Mouse (Mus musculus): ENCODE measurements around the gene Rhox1.
A peak's percentile ranks its signal among the peaks of the same experiment; 100 is the strongest.
"Not testable (repeated sequence)": the region's sequence is repeated elsewhere in the genome, so short reads cannot be mapped to it uniquely, and the experiment has no call there.

Rhox1 gene

GRCm38 (mm10) chrX:37222158-37222557 lies at the start of gene Rhox1:
Rhox1 (minus strand) TSS chrX:37222258.
- not testable (repeated sequence) for DNase-seq (ENCODE audit: low spot score in 2 of 2)

- DNase-seq (ENCODE audit: low spot score in 2 of 2), result not testable (repeated sequence)
These were observed 43.0 kb upstream of the Rhox1 start, which contains the start of gene Rhox4a for GRCm38 (mm10) chrX:37265038-37265437. Rhox4a (plus strand) TSS chrX:37265338.

GRCm38 (mm10) chrX:37249619-37250018 lies 27.6 kb upstream of the Rhox1 start, which contains the start of gene Rhox3a:
Rhox3a (plus strand) TSS chrX:37249919.
- DNase-seq (ENCODE audit: low spot score in 2 of 2), result not testable (repeated sequence)

GRCm38 (mm10) chrX:37244676-37245075 lies 22.6 kb upstream of the Rhox1 start, which contains the start of gene Rhox2a:
Rhox2a (plus strand) TSS chrX:37244976.
- DNase-seq (ENCODE audit: low spot score in 2 of 2), result not testable (repeated sequence)

- DNase-seq (ENCODE audit: low spot score in 2 of 2), result no peak
These were observed 11.1 kb downstream of the Rhox1 start, which contains the start of gene Gm9 for GRCm38 (mm10) chrX:37210941-37211340. Gm9 (minus strand) TSS chrX:37211041.

- no peak for DNase-seq (ENCODE audit: low spot score in 2 of 2)
These were observed 23.4 kb downstream of the Rhox1 start for GRCm38 (mm10) chrX:37198676-37199075.

GRCm38 (mm10) chrX:37191744-37192379 lies 30.2 kb downstream of the Rhox1 start:
- no peak for DNase-seq (ENCODE audit: low spot score in 2 of 2)

- peak; percentile 65 to 88 for DNase-seq (ENCODE audit: low spot score in 2 of 2)
These were observed 30.8 kb downstream of the Rhox1 start, which contains the start of the genes Ndufa1 and Rnf113a1 for GRCm38 (mm10) chrX:37191105-37191743. Ndufa1 (minus strand) TSS chrX:37191163. Rnf113a1 (plus strand) TSS chrX:37191245.

GRCm38 (mm10) chrX:37190755-37191104 lies 31.3 kb downstream of the Rhox1 start:
- no peak for DNase-seq (ENCODE audit: low spot score in 2 of 2)

GRCm38 (mm10) chrX:37184401-37184800 lies 37.7 kb downstream of the Rhox1 start:
- not testable (repeated sequence) for DNase-seq (ENCODE audit: low spot score in 2 of 2)

GRCm38 (mm10) chrX:37168742-37169141 lies 53.3 kb downstream of the Rhox1 start, which contains the start of gene Akap14:
Akap14 (minus strand) TSS chrX:37168842.
- no peak for DNase-seq (ENCODE audit: low spot score in 2 of 2)

- peak in 1 of 2 experiments; percentile 43 for DNase-seq (ENCODE audit: low spot score in 2 of 2)
These were observed 55.0 kb downstream of the Rhox1 start for GRCm38 (mm10) chrX:37167085-37167484.
